Mouse (Mus musculus): Measurements from ENCODE around the gene Ywhag.

DNA sequence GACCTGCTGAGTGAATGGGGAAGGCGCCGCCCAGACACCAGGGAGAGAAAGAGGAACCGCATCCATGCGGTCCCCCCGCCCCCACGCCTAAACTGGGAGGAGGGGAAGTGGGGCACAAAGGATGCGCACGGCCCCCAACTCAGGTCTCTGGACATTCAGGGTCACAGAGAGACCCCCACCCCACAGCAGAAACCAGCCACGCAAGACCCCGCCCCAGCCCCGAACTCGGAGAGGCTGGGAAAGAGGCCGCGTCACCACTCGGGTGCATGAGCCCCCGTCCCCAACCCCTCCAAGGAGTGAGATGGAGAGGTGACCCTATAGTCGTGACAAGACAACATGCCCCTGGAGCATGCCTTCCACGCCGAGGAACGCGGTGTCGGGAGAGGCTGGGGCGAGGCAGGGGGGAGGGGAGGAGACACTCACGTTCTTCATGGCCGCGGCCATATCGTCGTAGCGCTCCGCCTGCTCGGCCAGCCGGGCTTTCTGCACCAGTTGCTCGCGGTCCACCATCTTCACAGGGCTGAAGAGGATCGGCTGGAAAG, 445 bp downstream of the Ywhag start:
- TF ChIP-seq CTCF (IDR thresholded peaks at IDR 0.05; ENCODE audit: borderline replicate concordance, insufficient read depth, low read depth, low read length) (no peak), POLR2A (IDR thresholded peaks at IDR 0.05; ENCODE audit: borderline replicate concordance, insufficient read depth, low read length) (no peak)
